Mouse (Mus musculus) midbrain, embryonic 12.5 days (tissue): ENCODE results near the gene Il22ra1. TPM values are rescaled to one million over a fixed set of nuclear protein-coding genes. Genes with fewer than 3 reads are reported as not detected.

ENCODE experiments used
- ATAC-seq: fragments of 200-750 bp; cut with Nextera tagmentation; 2 replicates; pipeline ENCODE4 v1.8.0; 2017; ENCODE audit warnings: low read depth, moderate TSS enrichment, moderate library complexity; ENCODE audit not compliant: low FRiP score
- H3K27ac ChIP-seq: fragments of 300-500 bp; sonication (generic); replicated peaks from 2 replicates; pipeline ENCODE4 v1.5.1; 2016; ENCODE audit warnings: mild to moderate bottlenecking
- H3K27me3 ChIP-seq: fragments of 300-500 bp; sonication (generic); 2 replicates; pipeline ENCODE4 v1.6.1; 2016; ENCODE audit warnings: mild to moderate bottlenecking
- H3K36me3 ChIP-seq: fragments of 300-500 bp; sonication (generic); 2 replicates; pipeline ENCODE4 v1.6.1; 2016
- H3K4me1 ChIP-seq: fragments of 300-500 bp; sonication (generic); 2 replicates; pipeline ENCODE4 v1.6.1; 2016
- H3K4me2 ChIP-seq: fragments of 300-500 bp; sonication (generic); replicated peaks from 2 replicates; pipeline ENCODE4 v1.6.1; 2016; ENCODE audit warnings: mild to moderate bottlenecking, moderate library complexity
- H3K4me3 ChIP-seq: fragments of 300-500 bp; sonication (generic); 2 replicates; pipeline ENCODE4 v1.5.1; 2016; ENCODE audit warnings: mild to moderate bottlenecking
- H3K9ac ChIP-seq: fragments of 300-500 bp; sonication (generic); replicated peaks from 2 replicates; pipeline ENCODE4 v1.6.1; 2016; ENCODE audit warnings: mild to moderate bottlenecking, moderate library complexity
- H3K9me3 ChIP-seq: fragments of 300-500 bp; sonication (generic); 2 replicates; pipeline ENCODE4 v1.6.1; 2016; ENCODE audit warnings: mild to moderate bottlenecking
- WGBS: fragments of 180-500 bp; shearing (Covaris S2); methylation state at CpG from one replicate; pipeline ENCODE4 v1.1.7; 2016; 5-methylcytosine and 5-hydroxymethylcytosine counted together
- polyA plus RNA-seq: library from polyadenylated mRNA; unstranded; fragments of >200 nt; fragmentation: Nextera tagmentation; extraction: Ambion mirVana; gene quantifications from 2 replicates; pipeline ENCODE4 v1.2.1, GENCODE M21; 2016

Gene Il22ra1
- polyA plus RNA-seq, 1 experiment from 2014 or later, result not detected

DNA sequence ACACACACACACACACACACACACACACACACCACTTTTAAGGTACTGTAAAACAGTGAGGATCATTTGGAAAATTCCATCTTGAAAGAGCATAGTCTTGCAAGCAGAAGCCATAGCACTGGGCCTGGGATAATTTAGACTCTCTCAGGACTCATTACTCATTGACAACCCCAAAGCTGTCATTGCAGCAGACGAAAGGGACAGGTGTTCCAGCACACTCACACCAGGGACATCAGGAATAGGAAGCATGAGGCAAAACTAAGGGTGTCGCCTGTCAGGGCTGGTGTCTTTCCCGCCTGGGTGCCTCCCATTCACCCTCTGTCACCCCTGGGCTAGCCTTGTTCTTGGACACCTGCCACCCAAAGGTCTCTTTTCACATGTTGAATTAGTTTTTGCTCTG is 8.9 kb downstream of the Il22ra1 start:
- 81% methylated on average over 3 of the region's 3 CpGs for WGBS
- Histone ChIP-seq H3K4me3 (no peak overlapping the region), H3K27ac (no peak overlapping the region), H3K27me3 (no peaks in the 10 kb centered on the region), H3K9me3 (0 out of 2 replicates have a peak, but pooled peaks cover 7% of the 10 kb centered on the region), H3K36me3 (no peaks in the 10 kb centered on the region), H3K4me2 (no peak overlapping the region), H3K9ac (no peak overlapping the region), H3K4me1 (0 out of 2 replicates have a peak, but pooled peaks cover 2% of the 10 kb centered on the region)
- ATAC-seq, result no peak

- Histone ChIP-seq H3K9me3 (0 out of 2 replicates have a peak, but pooled peaks cover 7% of the 10 kb centered on the region), H3K4me3 (no peak overlapping the region), H3K36me3 (no peaks in the 10 kb centered on the region), H3K9ac (no peak overlapping the region), H3K27ac (no peak overlapping the region), H3K4me1 (0 out of 2 replicates have a peak, but pooled peaks cover 2% of the 10 kb centered on the region), H3K4me2 (no peak overlapping the region), H3K27me3 (no peaks in the 10 kb centered on the region)
- ATAC-seq, result no peak
- 68% methylated on average over 5 of the region's 5 CpGs for WGBS
Measured at GRCm38 (mm10) chr4:135738237-135738636, 10.3 kb downstream of the Il22ra1 start.

DNA sequence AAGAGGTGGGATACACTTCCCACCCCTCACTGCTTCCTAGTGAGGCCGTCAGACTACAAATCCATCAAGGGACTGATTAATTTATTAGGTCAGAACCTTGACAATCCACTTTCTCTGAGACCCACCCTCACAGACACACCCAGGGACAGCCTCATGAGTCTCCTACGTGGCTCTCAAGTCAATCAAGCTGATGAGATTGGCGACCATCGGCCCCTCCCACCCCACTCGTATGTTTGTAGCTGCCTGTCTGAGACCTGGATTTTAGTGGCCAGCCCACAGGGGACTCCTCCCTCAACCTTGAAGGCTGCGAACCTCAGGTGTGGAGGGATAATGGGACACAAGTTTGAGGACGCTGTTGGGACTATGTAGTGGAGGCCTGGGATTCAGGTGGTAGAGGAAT is 11.2 kb downstream of the Il22ra1 start:
- H3K36me3 ChIP-seq, result no peaks in the 10 kb centered on the region
- no peak overlapping the region for H3K4me2 ChIP-seq
- 72% methylated on average over 7 of the region's 7 CpGs for WGBS
- no peak overlapping the region for H3K4me3 ChIP-seq
- no peaks in the 10 kb centered on the region for H3K27me3 ChIP-seq
- H3K4me1 ChIP-seq, result 0 out of 2 replicates have a peak, but pooled peaks cover 2% of the 10 kb centered on the region
- H3K27ac ChIP-seq, result no peak overlapping the region
- no peak for ATAC-seq
- H3K9me3 ChIP-seq, result 0 out of 2 replicates have a peak, but pooled peaks cover 7% of the 10 kb centered on the region
- no peak overlapping the region for H3K9ac ChIP-seq

DNA sequence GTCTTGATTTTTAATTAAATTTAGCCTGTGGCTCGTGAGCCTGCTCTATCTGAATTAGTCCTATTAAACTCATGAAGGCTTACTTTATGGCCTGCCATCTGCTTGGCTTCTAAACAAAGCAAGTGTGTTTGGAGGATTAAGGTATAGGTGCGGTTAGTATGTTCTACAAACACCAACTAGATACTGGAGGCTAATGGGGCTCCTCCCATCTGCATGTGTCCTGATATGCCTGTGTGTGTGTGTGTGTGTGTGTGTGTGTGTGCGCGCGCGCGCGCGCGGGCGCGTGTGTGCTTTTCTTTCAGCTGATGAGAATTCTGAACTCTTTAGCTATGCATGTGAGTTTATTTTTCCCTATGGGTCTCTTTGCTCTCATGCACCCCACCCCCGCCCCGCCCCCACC is 11.7 kb downstream of the Il22ra1 start:
- Histone ChIP-seq H3K36me3 (no peaks in the 10 kb centered on the region), H3K9ac (no peak overlapping the region), H3K4me3 (no peak overlapping the region), H3K4me2 (no peak overlapping the region), H3K9me3 (0 out of 2 replicates have a peak, but pooled peaks cover 4% of the 10 kb centered on the region), H3K27ac (no peak overlapping the region), H3K27me3 (no peaks in the 10 kb centered on the region), H3K4me1 (0 out of 2 replicates have a peak, but pooled peaks cover 2% of the 10 kb centered on the region)
- ATAC-seq, result no peak
- 92% methylated on average over 14 of the region's 14 CpGs for WGBS

DNA sequence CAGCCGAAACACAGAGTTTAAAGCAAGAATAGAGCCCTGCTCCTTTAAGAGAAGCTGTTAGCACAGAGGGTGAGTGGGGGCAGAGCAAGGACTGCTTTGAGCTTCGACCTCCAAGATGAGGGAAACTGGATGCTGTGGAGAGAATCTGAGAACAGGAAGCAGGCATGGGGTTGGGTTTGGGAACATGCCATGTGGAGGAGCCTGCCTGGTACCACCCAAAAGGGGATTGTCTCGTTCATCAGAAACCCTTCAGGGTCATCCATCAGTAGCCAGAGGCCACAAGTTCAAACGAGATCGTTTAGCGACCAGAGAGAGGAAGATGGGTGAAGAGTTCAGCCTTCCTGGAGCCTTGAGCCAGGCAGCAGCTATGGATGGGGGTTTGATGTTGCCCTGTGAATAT is 15.5 kb downstream of the Il22ra1 start:
- H3K27ac ChIP-seq, result no peak overlapping the region
- H3K4me3 ChIP-seq, result no peak overlapping the region
- no peak for ATAC-seq
- 74% methylated on average over 6 of the region's 6 CpGs for WGBS
- H3K4me1 ChIP-seq, result 0 out of 2 replicates have a peak, but pooled peaks cover under 1% of the 10 kb centered on the region
- no peaks in the 10 kb centered on the region for H3K9me3 ChIP-seq
- no peaks in the 10 kb centered on the region for H3K36me3 ChIP-seq
- H3K27me3 ChIP-seq, result no peaks in the 10 kb centered on the region
- no peak overlapping the region for H3K4me2 ChIP-seq
- H3K9ac ChIP-seq, result no peak overlapping the region

- H3K4me2 ChIP-seq, result no peak overlapping the region
- no peak overlapping the region; the same call in 1 of the 2 replicates for H3K9ac ChIP-seq
- H3K4me3 ChIP-seq, result no peak overlapping the region
- no peaks in the 10 kb centered on the region for H3K36me3 ChIP-seq
- no peaks in the 10 kb centered on the region for H3K4me1 ChIP-seq
- WGBS, result 73% methylated on average over 16 of the region's 16 CpGs
- H3K27ac ChIP-seq, result no peak overlapping the region
- H3K9me3 ChIP-seq, result no peaks in the 10 kb centered on the region
- no peaks in the 10 kb centered on the region for H3K27me3 ChIP-seq
- no peak for ATAC-seq
Measured at GRCm38 (mm10) chr4:135744726-135745448, 16.9 kb downstream of the Il22ra1 start.

DNA sequence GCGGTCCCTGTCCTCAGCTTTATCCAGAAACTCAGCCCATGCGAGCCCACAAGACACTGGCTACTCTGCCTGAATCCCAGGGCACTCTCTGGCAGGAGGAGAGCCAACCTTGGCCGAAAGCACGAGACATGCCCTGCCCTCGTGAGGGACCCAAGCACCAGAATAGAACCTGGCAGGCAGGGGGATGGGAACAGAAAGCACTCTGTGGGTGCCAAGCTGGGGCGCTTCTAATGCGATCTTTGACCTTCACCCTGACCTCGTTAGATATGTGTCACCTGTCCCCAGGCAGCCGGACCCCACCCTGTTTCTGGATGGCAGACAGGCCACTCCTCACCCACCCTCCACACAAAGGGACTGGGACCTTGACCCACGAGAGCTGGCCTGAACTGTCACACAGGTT is 17.6 kb downstream of the Il22ra1 start:
- Histone ChIP-seq H3K36me3 (no peaks in the 10 kb centered on the region), H3K27me3 (no peaks in the 10 kb centered on the region), H3K4me2 (no peak overlapping the region), H3K4me3 (no peak overlapping the region), H3K4me1 (no peaks in the 10 kb centered on the region), H3K9ac (no peak overlapping the region), H3K27ac (no peak overlapping the region), H3K9me3 (no peaks in the 10 kb centered on the region)
- WGBS, result 78% methylated on average over 10 of the region's 10 CpGs
- ATAC-seq, result no peak

DNA sequence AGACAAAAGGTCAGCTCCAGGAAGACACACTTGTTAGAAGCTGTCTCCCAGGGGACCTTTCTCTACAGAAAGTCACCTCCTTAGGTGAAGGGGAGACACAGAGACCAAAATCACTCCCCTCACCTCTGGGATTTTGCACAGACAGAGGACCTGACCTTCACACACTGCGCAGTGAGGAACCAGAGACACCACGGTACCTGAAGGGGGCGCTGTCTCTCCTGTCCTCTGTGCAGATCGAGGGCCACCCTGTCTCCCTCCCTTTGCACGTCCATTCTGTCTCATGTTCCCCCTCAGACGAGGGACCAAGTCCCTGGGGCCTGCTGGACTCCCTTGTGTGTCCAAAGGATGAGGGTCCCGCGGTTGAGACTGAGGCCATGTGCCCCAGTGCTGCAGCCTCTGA is 22.9 kb downstream of the Il22ra1 start:
- no peak overlapping the region for H3K4me2 ChIP-seq
- H3K4me3 ChIP-seq, result no peak overlapping the region
- peaks cover 11% of the 10 kb centered on the region for H3K9me3 ChIP-seq
- H3K9ac ChIP-seq, result no peak overlapping the region
- ATAC-seq, result no peak
- H3K27me3 ChIP-seq, result no peaks in the 10 kb centered on the region; the same call in 1 of the 2 replicates
- H3K36me3 ChIP-seq, result no peaks in the 10 kb centered on the region
- WGBS, result 76% methylated on average over 8 of the region's 8 CpGs
- H3K27ac ChIP-seq, result no peak overlapping the region
- no peaks in the 10 kb centered on the region for H3K4me1 ChIP-seq

GRCm38 (mm10) chr4:135752106-135752778 is 24.3 kb downstream of the Il22ra1 start:
- H3K27me3 ChIP-seq, result no peaks in the 10 kb centered on the region; the same call in 1 of the 2 replicates
- H3K4me3 ChIP-seq, result no peak overlapping the region
- H3K4me1 ChIP-seq, result no peaks in the 10 kb centered on the region
- no peak overlapping the region for H3K27ac ChIP-seq
- H3K9me3 ChIP-seq, result peaks cover 11% of the 10 kb centered on the region
- no peak for ATAC-seq
- H3K9ac ChIP-seq, result no peak overlapping the region
- 88% methylated on average over 7 of the region's 7 CpGs for WGBS
- no peak overlapping the region for H3K4me2 ChIP-seq
- H3K36me3 ChIP-seq, result no peaks in the 10 kb centered on the region

GRCm38 (mm10) chr4:135752779-135753164 is 24.8 kb downstream of the Il22ra1 start:
- no peaks in the 10 kb centered on the region; the same call in 1 of the 2 replicates for H3K27me3 ChIP-seq
- no peak overlapping the region for H3K27ac ChIP-seq
- no peak overlapping the region for H3K4me2 ChIP-seq
- 91% methylated on average over 8 of the region's 8 CpGs for WGBS
- H3K4me3 ChIP-seq, result no peak overlapping the region
- no peak overlapping the region for H3K9ac ChIP-seq
- H3K9me3 ChIP-seq, result peaks cover 11% of the 10 kb centered on the region
- ATAC-seq, result no peak
- no peaks in the 10 kb centered on the region for H3K36me3 ChIP-seq
- H3K4me1 ChIP-seq, result no peaks in the 10 kb centered on the region

DNA sequence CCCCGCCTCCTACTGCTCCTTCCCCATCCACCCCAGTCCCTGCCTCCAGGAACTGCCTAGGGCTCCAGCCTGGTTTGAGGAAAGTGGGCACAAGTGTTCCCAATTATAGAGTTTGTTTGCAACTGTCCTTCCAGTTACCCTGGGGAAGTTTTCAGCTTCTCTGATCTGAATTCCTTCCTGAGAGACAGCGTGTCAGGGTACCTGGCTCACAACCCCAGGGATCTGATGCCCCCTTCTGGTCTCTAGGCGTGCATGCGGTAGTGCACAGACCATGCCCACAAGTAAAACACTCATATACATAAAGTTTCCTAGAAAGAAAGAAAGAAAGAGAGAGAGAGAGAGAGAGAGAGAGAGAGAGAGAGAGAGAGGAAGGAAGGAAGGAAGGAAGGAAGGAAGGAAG is 30.4 kb downstream of the Il22ra1 start:
- WGBS, result 41% methylated on average over 4 of the region's 4 CpGs
- ATAC-seq, result no peak
- no peak overlapping the region for H3K4me2 ChIP-seq
- H3K9ac ChIP-seq, result no peak overlapping the region
- H3K36me3 ChIP-seq, result no peaks in the 10 kb centered on the region
- H3K27ac ChIP-seq, result no peak overlapping the region
- H3K9me3 ChIP-seq, result peaks cover 11% of the 10 kb centered on the region
- H3K4me3 ChIP-seq, result no peak overlapping the region
- H3K27me3 ChIP-seq, result peaks cover 4% of the 10 kb centered on the region; the same call in 1 of the 2 replicates
- peaks cover 11% of the 10 kb centered on the region; the same call in 1 of the 2 replicates for H3K4me1 ChIP-seq

- no peaks in the 10 kb centered on the region for H3K36me3 ChIP-seq
- H3K4me3 ChIP-seq, result no peak overlapping the region
- H3K9me3 ChIP-seq, result peaks cover 9% of the 10 kb centered on the region
- H3K27ac ChIP-seq, result no peak overlapping the region
- H3K27me3 ChIP-seq, result peaks cover 4% of the 10 kb centered on the region; the same call in 1 of the 2 replicates
- 29% methylated on average over 6 of the region's 6 CpGs for WGBS
- H3K9ac ChIP-seq, result no peak overlapping the region
- H3K4me2 ChIP-seq, result no peak overlapping the region
- no peak for ATAC-seq
- H3K4me1 ChIP-seq, result peaks cover 11% of the 10 kb centered on the region; the same call in 1 of the 2 replicates
Measured at GRCm38 (mm10) chr4:135758825-135759224, 30.9 kb downstream of the Il22ra1 start.
